Mouse (Mus musculus) kidney, postnatal 0 days (tissue): Measurements from ENCODE around the gene Acot11. TPM values are rescaled to one million over a fixed set of nuclear protein-coding genes. Genes with fewer than 3 reads are reported as not detected.

Source experiments
- ATAC-seq: fragments of 200-750 bp; cut with Nextera tagmentation; replicated peaks from 2 replicates; pipeline ENCODE4 v1.8.0; 2017; ENCODE audit warnings: low read depth, moderate number of reproducible peaks, moderate TSS enrichment, moderate library complexity; ENCODE audit not compliant: low FRiP score
- DNase-seq: peaks from one replicate; pipeline ENCODE4 v3.0.0-alpha.2; 2016; ENCODE audit warnings: low spot score
- H3K27ac ChIP-seq: fragments of 300-500 bp; sonication (generic); 2 replicates; pipeline ENCODE4 v1.5.1; 2014; ENCODE audit warnings: mild to moderate bottlenecking
- H3K27me3 ChIP-seq: fragments of 300-500 bp; sonication (generic); 2 replicates; pipeline ENCODE4 v1.6.1; 2014; ENCODE audit warnings: low read length, mixed read lengths; ENCODE audit not compliant: insufficient read depth
- H3K36me3 ChIP-seq: fragments of 300-500 bp; sonication (generic); 2 replicates; pipeline ENCODE4 v1.6.1; 2014; ENCODE audit warnings: low read length, mixed read lengths; ENCODE audit not compliant: insufficient read depth
- H3K4me1 ChIP-seq: fragments of 300-500 bp; sonication (generic); replicated peaks from 2 replicates; pipeline ENCODE4 v1.6.1; 2014; ENCODE audit warnings: antibody characterized with exemption, low read length, mixed read lengths; ENCODE audit not compliant: insufficient read depth
- H3K4me2 ChIP-seq: fragments of 300-500 bp; sonication (generic); 2 replicates; pipeline ENCODE4 v1.6.1; 2014; ENCODE audit warnings: mild to moderate bottlenecking, low read length, moderate library complexity, mixed read lengths
- H3K4me3 ChIP-seq: fragments of 300-500 bp; sonication (generic); replicated peaks from 2 replicates; pipeline ENCODE4 v1.5.1; 2014; ENCODE audit warnings: low read depth, low read length
- H3K9ac ChIP-seq: fragments of 300-500 bp; sonication (generic); 2 replicates; pipeline ENCODE4 v1.6.1; 2014; ENCODE audit warnings: low read depth, low read length
- H3K9me3 ChIP-seq: fragments of 300-500 bp; sonication (generic); replicated peaks from 2 replicates; pipeline ENCODE4 v1.6.1; 2016; ENCODE audit warnings: low read length, inconsistent platforms, mixed read lengths
- CTCF ChIP-seq: IDR thresholded peaks from 2 replicates; pipeline ENCODE4 v1.5.1; 2016; ENCODE audit warnings: antibody characterized with exemption, low read depth, mild to moderate bottlenecking, moderate library complexity
- WGBS: fragments of 180-500 bp; shearing (Covaris S2); extraction: QIAGEN DNeasy Blood & Tissue Kit; methylation state at CpG from one replicate; pipeline ENCODE4 v1.1.7; 2014; 5-methylcytosine and 5-hydroxymethylcytosine counted together
- polyA plus RNA-seq: library from polyadenylated mRNA; unstranded; fragments of >200 nt; fragmentation: Nextera tagmentation; extraction: Ambion mirVana; gene quantifications from 2 replicates; pipeline ENCODE4 v1.2.1, GENCODE M21; 2015

Acot11 gene
- polyA plus RNA-seq, 1 experiment from 2014 or later, result 1.7 TPM

DNA sequence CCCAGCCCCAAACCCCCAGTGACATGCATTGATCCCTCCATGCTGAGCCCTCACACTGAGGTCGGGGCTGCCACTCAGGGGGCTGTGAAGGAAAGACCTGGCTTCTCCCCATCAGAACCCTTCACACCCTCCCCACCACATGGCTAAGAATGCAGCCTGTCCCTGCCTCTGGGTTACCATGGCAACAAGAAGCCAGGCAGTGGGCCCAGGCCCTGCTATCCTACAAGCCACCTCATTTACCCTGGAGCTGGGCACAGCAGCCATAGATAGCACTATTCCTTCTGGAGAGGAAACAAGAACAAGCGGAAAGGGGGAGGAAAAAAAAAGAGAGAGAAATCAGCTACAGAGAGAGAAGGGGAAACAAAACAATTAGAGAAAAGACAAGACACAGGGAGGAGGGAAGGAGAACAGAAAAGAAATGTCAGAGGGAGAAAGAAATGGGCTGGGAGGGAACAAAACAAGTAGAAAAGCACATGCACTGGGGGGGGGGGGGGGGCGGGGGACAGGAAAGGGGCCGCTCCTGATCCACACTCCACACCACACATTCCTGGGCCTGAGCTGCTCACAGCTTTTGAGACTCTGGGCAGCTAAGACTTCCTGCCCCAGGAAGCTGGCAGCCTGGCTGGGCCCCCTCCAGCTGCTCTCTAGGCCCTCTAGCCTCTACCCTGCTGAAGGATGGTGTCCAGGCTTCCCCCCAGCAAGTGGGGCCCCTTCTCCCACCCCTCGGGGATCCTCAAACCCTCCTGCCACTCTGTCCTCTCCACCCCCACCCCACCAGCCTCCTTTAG, 18.9 kb downstream of the Acot11 start:
- no peaks in the 10 kb centered on the region for H3K27me3 ChIP-seq
- peak overlapping the region; percentile 67 for H3K27ac ChIP-seq
- TF ChIP-seq CTCF, result no peak
- peak overlapping the region; percentile 31 for H3K9ac ChIP-seq
- WGBS, result 15% methylated on average over 3 of the region's 5 CpGs
- ATAC-seq (peak; percentile 47; the same call in 1 of the 2 replicates), DNase-seq (peak; percentile 69)
- no peak overlapping the region for H3K4me3 ChIP-seq
- no peaks in the 10 kb centered on the region for H3K36me3 ChIP-seq
- no peaks in the 10 kb centered on the region for H3K9me3 ChIP-seq
- peaks cover 21% of the 10 kb centered on the region for H3K4me1 ChIP-seq
- H3K4me2 ChIP-seq, result no peak overlapping the region

DNA sequence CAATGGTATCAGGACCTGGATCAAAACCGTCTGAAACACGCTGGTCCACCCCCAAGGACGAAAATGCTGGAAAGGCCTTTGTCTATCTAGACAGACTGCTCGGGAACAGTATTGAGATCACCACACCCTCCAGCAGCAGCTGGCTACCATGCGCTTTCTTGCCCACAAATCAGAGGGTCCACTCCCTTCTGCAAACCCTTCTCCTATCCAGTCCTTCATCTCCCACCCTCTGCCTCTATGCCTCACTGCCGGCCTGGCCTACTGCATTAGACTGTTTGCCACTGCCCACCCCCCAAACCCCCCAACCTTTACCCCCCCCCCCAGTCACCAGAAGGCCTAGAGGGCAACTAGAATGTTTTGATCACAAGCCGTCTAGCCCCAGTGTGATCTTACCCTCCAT, 19.5 kb downstream of the Acot11 start:
- TF ChIP-seq CTCF, result no peak
- Histone ChIP-seq H3K4me1 (peaks cover 21% of the 10 kb centered on the region), H3K27me3 (no peaks in the 10 kb centered on the region), H3K36me3 (no peaks in the 10 kb centered on the region), H3K4me3 (no peak overlapping the region), H3K27ac (peak overlapping the region; percentile 67; the same call in 1 of the 2 replicates), H3K9ac (no peak overlapping the region; the same call in 1 of the 2 replicates), H3K9me3 (no peaks in the 10 kb centered on the region), H3K4me2 (no peak overlapping the region)
- WGBS, result 68% methylated on average over 7 of the region's 7 CpGs
- ATAC-seq, result no peak
- no peak for DNase-seq

DNA sequence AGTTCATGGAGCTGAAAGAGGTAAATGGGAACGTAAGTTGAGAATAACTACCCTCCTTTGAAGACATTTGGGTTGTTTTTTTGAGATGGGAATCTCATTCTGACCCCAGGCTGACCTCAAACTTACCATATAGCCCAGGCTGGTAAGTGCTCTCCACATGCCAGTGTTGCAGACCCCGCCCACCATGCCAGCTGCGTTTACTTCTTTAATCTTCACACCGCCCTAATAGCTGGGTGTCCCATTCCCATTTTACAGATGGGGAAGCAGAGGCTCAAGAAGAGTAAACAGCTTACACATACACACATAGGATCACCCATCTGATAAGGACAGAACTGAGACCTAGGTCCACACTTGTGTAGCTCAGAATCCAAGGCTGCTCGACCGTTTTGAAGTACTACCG, 20.0 kb downstream of the Acot11 start:
- Histone ChIP-seq H3K4me2 (no peak overlapping the region), H3K27me3 (no peaks in the 10 kb centered on the region), H3K9me3 (no peaks in the 10 kb centered on the region), H3K4me1 (peaks cover 21% of the 10 kb centered on the region), H3K36me3 (no peaks in the 10 kb centered on the region), H3K4me3 (no peak overlapping the region), H3K27ac (no peak overlapping the region), H3K9ac (no peak overlapping the region)
- WGBS, result 93% methylated on average over 7 of the region's 7 CpGs
- DNase-seq (no peak), ATAC-seq (no peak)
- no peak for TF ChIP-seq CTCF

DNA sequence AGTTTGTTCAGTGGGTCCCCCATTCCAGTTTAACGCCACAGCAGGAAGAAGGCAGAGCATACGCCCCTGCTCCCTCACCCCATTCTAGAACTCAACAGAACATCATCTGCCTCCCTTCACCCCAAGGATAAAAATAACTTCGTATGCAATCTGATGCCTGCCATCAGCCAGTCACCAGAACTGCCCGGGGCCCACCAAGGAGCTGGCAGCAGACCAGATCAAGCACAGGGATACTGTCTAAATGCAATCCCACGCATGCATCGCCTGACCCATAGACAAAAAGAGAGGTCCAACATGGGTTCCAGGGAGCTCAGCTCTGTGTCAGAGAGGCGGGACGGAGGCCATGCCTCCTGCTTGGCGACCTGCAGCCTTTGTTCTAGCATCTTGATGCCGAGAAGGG, 21.7 kb downstream of the Acot11 start:
- TF ChIP-seq CTCF, result no peak
- no peak overlapping the region for H3K4me3 ChIP-seq
- H3K4me1 ChIP-seq, result peaks cover 22% of the 10 kb centered on the region
- H3K36me3 ChIP-seq, result no peaks in the 10 kb centered on the region
- H3K27me3 ChIP-seq, result no peaks in the 10 kb centered on the region
- H3K27ac ChIP-seq, result no peak overlapping the region
- no peak overlapping the region for H3K4me2 ChIP-seq
- no peaks in the 10 kb centered on the region for H3K9me3 ChIP-seq
- DNase-seq (no peak), ATAC-seq (no peak)
- WGBS, result 51% methylated on average over 10 of the region's 10 CpGs
- H3K9ac ChIP-seq, result no peak overlapping the region

DNA sequence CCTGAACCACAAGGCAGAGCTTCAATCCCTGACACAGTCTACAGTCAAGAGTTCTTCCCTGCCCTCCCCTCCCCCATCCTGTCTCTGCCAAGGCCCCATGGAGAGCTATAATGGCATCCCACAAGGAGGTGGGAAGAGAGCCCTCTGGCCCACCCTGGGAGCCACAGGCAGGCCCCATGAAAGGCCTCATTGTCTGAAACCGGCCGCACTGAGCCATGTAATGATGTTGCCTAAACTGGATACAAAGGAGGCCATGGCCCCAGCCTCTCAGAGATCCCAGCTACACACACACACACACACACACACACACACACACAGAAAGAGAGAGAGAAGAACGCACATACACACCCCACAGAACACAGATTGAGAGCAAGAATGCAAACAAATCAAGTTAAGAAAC, 24.8 kb downstream of the Acot11 start:
- Histone ChIP-seq H3K4me1 (peaks cover 9% of the 10 kb centered on the region; the same call in 1 of the 2 replicates), H3K9ac (no peak overlapping the region), H3K9me3 (no peaks in the 10 kb centered on the region), H3K36me3 (no peaks in the 10 kb centered on the region), H3K27me3 (no peaks in the 10 kb centered on the region), H3K27ac (no peak overlapping the region), H3K4me2 (no peak overlapping the region), H3K4me3 (no peak overlapping the region)
- TF ChIP-seq CTCF, result no peak
- no peak for DNase-seq
- WGBS, result 39% methylated on average over 3 of the region's 3 CpGs
- ATAC-seq, result 0 out of 2 replicates have a peak, but pooled peaks have one; percentile 7

DNA sequence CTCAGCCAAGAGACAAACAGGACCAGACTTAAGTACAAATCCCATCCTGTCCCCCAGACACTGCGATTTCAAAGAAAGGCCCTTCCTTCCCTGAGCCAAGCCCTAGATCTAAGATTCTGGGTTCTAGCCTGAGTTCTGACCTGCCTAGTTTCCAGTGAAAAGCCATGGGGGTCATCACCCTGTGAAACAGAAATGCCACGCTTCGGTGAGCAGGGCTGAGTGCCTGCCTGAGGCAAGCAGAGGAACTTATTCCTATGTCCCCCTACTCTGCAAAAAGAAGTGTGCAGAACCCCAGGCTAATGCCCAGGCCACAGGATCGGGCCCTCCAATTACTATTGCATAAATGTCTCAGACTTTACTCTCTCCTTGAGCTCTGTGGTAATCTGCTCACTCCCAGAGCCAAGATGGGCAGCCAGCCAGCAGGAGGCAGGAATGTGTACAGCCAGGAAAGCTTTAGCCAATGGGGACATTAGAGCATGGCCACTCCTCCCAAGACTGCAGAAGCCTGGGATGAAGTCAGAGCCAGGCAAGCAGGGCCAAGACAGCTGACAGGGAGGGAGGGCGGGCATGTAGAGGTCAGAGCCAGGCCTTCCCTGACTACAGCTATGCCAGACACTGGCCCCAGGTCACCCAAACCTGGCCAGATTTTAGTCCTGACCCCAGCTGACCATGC, 26.5 kb downstream of the Acot11 start:
- 34% methylated on average over 5 of the region's 5 CpGs for WGBS

More for the DNA sequence above, 26.5 kb downstream of the Acot11 start:
- Histone ChIP-seq H3K4me1 (peaks cover 9% of the 10 kb centered on the region; the same call in 1 of the 2 replicates), H3K27me3 (no peaks in the 10 kb centered on the region), H3K27ac (peak overlapping the region; percentile 80), H3K9ac (no peak overlapping the region; the same call in 1 of the 2 replicates), H3K4me2 (no peak overlapping the region), H3K36me3 (no peaks in the 10 kb centered on the region), H3K4me3 (no peak overlapping the region), H3K9me3 (no peaks in the 10 kb centered on the region)
- peak; percentile 96 for DNase-seq
- ATAC-seq, result peak; percentile 97
- TF ChIP-seq CTCF, result peak; percentile 55
